Mouse (Mus musculus): ENCODE measurements around the gene Yod1. TPM values are rescaled to one million over a fixed set of nuclear protein-coding genes. Genes with fewer than 3 reads are reported as not detected.
A peak's percentile ranks its signal among the peaks of the same experiment; 100 is the strongest.

Yod1 gene
- total and polyA plus RNA-seq, 2 experiments from 2014 or later = 9.8 to 21.0 TPM

DNA sequence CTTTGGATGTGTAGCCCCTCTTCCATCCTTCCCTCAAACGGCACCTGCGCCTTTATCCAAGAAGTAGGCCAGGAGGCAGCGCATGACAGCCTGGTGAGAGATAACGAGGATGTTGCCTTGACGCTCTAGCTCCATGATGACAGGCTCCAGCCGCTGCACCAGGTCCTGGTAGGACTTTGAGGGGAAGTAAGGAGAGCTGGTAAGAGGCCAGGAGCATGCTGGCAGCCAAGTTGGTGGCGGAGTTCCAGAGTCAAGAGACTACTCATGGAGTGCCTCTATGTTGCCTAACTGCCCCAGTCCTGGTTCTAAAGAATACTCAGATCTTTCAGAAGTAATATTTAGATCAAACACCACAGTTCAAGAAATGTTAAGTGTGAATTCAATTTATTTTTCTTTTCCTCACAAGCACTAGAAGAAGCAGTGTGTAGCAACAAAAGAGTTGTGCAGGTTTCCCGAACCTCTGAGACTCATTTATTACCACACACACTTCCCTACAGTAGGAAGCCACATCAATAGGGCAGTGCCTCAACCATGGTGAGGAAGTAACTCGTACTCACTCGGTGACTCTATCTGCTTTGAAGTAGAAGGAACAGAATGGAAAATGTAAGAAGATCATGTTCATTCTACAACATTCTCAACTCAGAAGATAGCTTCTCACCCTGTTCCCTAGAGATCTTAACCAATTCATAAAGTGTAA is 17.0 kb upstream of the Yod1 start:
- peak; percentile 12 for DNase-seq (ENCODE audit: low spot score)
- Histone ChIP-seq H3K36me3 (ENCODE audit: insufficient read depth, low read length) (peaks cover 59% of the 10 kb centered on the region), H3K4me1 (ENCODE audit: insufficient read depth, low read length) (no peaks in the 10 kb centered on the region), H3K27ac (ENCODE audit: low read depth, low read length) (no peak overlapping the region), H3K4me3 (ENCODE audit: low read depth, low read length) (no peak overlapping the region), H3K4me2 (ENCODE audit: low read depth, low read length, poor library complexity, severe bottlenecking) (no peak overlapping the region), H3K27me3 (ENCODE audit: insufficient read depth, low read length) (no peaks in the 10 kb centered on the region), H3K9ac (replicated peaks; ENCODE audit: low read length, poor library complexity, severe bottlenecking) (no peak overlapping the region), H3K9me3 (ENCODE audit: low read length) (no peaks in the 10 kb centered on the region)
- no peak for ATAC-seq (ENCODE audit: low FRiP score)
- 88% methylated on average over 10 of the region's 10 CpGs for WGBS
- no peak for TF ChIP-seq CTCF (IDR thresholded peaks at IDR 0.05)

DNA sequence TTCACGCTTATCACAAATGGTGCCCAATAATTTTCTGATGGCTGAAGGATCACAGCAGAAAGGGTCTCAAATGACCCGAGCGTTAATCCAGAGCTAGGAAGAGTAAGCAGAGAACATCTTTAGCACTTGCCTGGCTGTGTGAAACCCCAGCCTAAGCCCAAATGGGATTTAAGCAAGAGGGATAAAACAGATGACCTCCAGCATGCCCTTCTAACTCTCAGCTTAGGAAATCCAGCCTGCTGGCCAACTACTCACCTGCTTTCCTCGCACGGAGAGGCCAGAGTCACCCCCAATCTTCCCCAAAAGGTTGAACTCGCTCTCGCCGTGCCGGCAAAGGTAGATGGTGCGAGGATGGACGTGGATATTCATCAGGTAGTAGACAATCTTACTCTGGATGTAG is 15.2 kb upstream of the Yod1 start:
- no peak for TF ChIP-seq CTCF (IDR thresholded peaks at IDR 0.05)
- H3K9ac ChIP-seq (replicated peaks; ENCODE audit: low read length, poor library complexity, severe bottlenecking) = no peak overlapping the region
- no peaks in the 10 kb centered on the region for H3K4me1 ChIP-seq (ENCODE audit: insufficient read depth, low read length)
- no peak overlapping the region for H3K4me2 ChIP-seq (ENCODE audit: low read depth, low read length, poor library complexity, severe bottlenecking)
- ATAC-seq (ENCODE audit: low FRiP score) (no peak), DNase-seq (ENCODE audit: low spot score) (no peak)
- no peaks in the 10 kb centered on the region for H3K27me3 ChIP-seq (ENCODE audit: insufficient read depth, low read length)
- H3K4me3 ChIP-seq (ENCODE audit: low read depth, low read length) = no peak overlapping the region
- 96% methylated on average over 11 of the region's 11 CpGs for WGBS
- H3K27ac ChIP-seq (ENCODE audit: low read depth, low read length) = no peak overlapping the region
- peaks cover 68% of the 10 kb centered on the region for H3K36me3 ChIP-seq (ENCODE audit: insufficient read depth, low read length)
- no peaks in the 10 kb centered on the region for H3K9me3 ChIP-seq (ENCODE audit: low read length)

- TF ChIP-seq CTCF (IDR thresholded peaks at IDR 0.05) = no peak
- Histone ChIP-seq H3K9me3 (ENCODE audit: low read length) (no peaks in the 10 kb centered on the region), H3K36me3 (ENCODE audit: insufficient read depth, low read length) (peaks cover 66% of the 10 kb centered on the region), H3K4me2 (ENCODE audit: low read depth, low read length, poor library complexity, severe bottlenecking) (no peak overlapping the region), H3K9ac (replicated peaks; ENCODE audit: low read length, poor library complexity, severe bottlenecking) (no peak overlapping the region), H3K4me1 (ENCODE audit: insufficient read depth, low read length) (no peaks in the 10 kb centered on the region), H3K27me3 (ENCODE audit: insufficient read depth, low read length) (no peaks in the 10 kb centered on the region), H3K4me3 (ENCODE audit: low read depth, low read length) (no peak overlapping the region), H3K27ac (ENCODE audit: low read depth, low read length) (no peak overlapping the region)
- 80% methylated on average over 2 of the region's 2 CpGs for WGBS
- DNase-seq (ENCODE audit: low spot score) = no peak
- no peak for ATAC-seq (ENCODE audit: low FRiP score)
These were observed 13.5 kb upstream of the Yod1 start for GRCm38 (mm10) chr1:130703613-130704012.

DNA sequence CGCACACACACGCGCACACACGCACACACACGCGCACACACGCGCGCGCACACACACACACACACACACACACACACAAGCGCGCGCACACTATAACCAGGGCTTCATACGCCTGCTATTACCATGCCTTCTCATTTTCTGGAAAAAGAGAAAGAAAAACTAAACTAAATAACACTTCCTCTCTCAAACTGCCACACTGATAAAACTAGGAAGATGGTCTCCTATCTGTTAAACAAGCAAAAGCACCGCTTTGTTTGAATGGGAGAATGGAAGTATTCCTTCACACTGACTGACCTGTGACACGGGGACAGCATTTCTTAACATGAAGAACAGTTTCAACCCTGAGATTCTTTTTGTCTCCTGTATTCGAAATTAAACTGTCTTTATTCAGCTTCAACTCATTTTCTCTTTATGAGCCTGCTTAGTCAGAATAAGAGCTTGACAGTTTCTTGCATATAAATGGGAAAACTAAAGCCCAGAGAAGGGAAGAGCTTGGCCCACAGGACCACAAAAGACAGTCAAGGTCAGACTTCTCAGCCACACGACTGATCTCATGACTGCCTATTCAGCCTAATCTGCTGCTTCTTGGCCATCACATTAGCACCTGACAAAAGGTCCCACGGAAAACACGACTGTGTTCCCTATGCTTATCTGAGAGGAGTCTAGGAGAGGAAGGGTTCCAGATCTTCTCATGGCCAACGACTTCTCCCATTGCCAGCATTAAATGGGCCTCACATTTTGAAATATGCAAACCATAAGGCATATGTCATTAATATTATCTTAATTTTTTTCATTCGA is 6.6 kb upstream of the Yod1 start:
- no peak overlapping the region for H3K27ac ChIP-seq (ENCODE audit: low read depth, low read length)
- H3K4me1 ChIP-seq (ENCODE audit: insufficient read depth, low read length) = no peaks in the 10 kb centered on the region
- ATAC-seq (ENCODE audit: low FRiP score) (no peak), DNase-seq (ENCODE audit: low spot score) (no peak)
- no peak overlapping the region for H3K4me3 ChIP-seq (ENCODE audit: low read depth, low read length)
- TF ChIP-seq CTCF (IDR thresholded peaks at IDR 0.05) = no peak
- no peak overlapping the region for H3K9ac ChIP-seq (replicated peaks; ENCODE audit: low read length, poor library complexity, severe bottlenecking)
- no peaks in the 10 kb centered on the region for H3K27me3 ChIP-seq (ENCODE audit: insufficient read depth, low read length)
- no peak overlapping the region for H3K4me2 ChIP-seq (ENCODE audit: low read depth, low read length, poor library complexity, severe bottlenecking)
- no peaks in the 10 kb centered on the region for H3K9me3 ChIP-seq (ENCODE audit: low read length)
- peaks cover 27% of the 10 kb centered on the region for H3K36me3 ChIP-seq (ENCODE audit: insufficient read depth, low read length)
- WGBS = 88% methylated on average over 22 of the region's 22 CpGs

- H3K4me2 ChIP-seq (ENCODE audit: low read depth, low read length, poor library complexity, severe bottlenecking) = no peak overlapping the region
- H3K4me1 ChIP-seq (ENCODE audit: insufficient read depth, low read length) = peaks cover 4% of the 10 kb centered on the region; the same call in 1 of the 2 replicates
- TF ChIP-seq CTCF (IDR thresholded peaks at IDR 0.05) = no peak
- H3K9ac ChIP-seq (replicated peaks; ENCODE audit: low read length, poor library complexity, severe bottlenecking) = no peak overlapping the region
- 76% methylated on average over 4 of the region's 4 CpGs for WGBS
- H3K27ac ChIP-seq (ENCODE audit: low read depth, low read length) = no peak overlapping the region
- no peak for DNase-seq (ENCODE audit: low spot score)
- no peak overlapping the region for H3K4me3 ChIP-seq (ENCODE audit: low read depth, low read length)
- no peaks in the 10 kb centered on the region for H3K36me3 ChIP-seq (ENCODE audit: insufficient read depth, low read length)
- no peak for ATAC-seq (ENCODE audit: low FRiP score)
- H3K9me3 ChIP-seq (ENCODE audit: low read length) = no peaks in the 10 kb centered on the region
- no peaks in the 10 kb centered on the region for H3K27me3 ChIP-seq (ENCODE audit: insufficient read depth, low read length)
These were observed 3.1 kb upstream of the Yod1 start for GRCm38 (mm10) chr1:130714046-130714445.
